Mouse (Mus musculus) heart, adult 11 months (tissue): ENCODE results near the gene Mrps11.

Source experiments
- DNase-seq: peaks from one replicate; pipeline ENCODE4 v3.0.0; 2022

The Mrps11 gene

DNA sequence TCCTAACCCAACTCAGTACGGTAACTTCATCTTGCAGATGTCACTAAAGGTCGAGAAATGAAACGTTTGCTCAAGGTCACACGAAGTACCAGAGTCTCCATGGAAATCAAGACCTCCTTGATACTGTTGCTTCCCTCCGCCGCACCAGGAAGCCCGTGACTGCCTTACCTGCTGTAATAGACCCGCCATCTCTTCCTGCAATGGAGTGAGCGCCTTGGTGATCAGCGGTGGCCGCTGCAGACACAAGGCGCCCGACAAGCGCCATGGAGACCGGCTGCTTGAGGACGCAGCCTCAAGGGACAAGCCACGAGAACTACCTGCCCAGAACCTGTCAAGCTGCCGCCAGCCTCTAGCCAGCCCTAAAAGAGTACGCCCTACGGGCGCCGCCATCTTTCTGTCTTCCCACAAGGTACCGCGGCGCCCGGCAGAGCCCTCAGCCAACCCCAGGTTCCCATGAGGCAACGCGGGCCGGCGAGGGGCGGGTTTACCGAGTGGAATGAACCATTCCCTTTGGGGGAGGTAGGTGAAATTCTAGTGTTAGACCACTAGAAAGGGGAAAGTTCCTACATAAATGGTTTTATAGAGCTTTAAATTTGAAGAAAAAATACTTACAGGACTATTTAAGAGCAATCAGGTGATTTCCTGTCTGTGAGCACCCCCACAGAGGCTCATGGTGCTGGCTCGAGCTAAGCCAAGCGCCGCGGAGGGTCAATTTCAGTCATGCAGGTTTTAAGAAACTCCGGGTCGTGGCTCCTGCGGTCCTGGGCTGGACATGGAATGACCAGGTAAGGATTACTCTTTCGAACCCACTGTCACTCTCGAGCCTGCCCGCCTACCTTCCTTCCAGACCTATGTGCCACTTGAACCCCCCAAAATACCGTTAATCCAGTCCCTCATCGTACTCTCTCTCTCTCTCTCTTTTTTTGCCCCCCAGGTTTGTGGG, at the start of gene Mrps11, which contains the start of gene Mrpl46:
Mrps11 (plus strand) TSS at position 481 of the 943 bp plus-strand sequence.
Mrpl46 (minus strand) TSS at position 893 of the 943 bp plus-strand sequence.
- peak; percentile 98 for DNase-seq

DNA sequence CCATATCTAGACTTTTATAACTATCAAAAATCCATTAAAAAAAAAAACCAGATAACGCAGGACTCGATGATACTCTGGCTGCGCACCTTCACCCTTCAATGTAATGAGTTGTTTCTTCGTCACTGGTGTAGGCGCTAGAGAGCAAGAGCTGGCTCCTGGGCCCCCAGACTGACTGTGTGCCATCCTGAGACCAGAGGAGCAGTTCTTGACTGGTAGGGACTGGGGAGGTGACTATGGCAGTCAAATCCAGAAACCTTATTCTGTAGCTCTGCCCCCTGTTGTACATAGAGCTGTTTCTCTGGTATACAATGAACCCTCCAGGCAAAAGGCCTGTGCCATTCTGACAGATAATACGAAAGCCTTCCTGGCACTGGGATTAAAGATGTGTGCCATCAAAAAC, 45.7 kb upstream of the Mrps11 start:
- no peak for DNase-seq

DNA sequence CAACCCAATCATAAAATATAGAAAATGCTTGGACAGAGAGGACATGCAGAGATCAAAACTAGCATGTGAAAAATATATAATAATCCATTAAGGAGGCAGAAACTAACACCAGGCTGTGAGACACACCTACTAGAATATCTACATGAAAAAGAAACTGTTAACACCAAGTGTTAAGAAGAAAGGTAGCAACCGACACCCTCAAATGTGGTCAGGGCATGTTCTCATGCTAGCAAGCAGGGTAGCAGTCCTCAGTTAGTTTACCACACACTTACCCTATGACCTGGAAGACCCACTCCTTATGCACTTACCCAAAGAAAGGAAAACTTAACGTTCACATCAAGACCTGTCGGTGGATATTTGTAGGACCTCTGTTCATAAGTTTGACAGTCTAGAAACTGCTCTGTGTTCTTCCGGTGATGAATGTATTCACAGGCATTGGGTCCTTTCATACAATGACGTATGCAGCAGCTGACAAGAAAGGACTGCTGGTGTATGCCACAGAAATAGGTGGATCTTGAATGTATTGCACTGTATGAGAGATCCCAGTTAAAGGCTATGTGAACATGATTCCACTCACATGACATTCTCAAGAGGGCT, 45.2 kb upstream of the Mrps11 start, which contains the start of gene Ntrk3:
Ntrk3 (minus strand) TSS at position 399 of the 597 bp plus-strand sequence.
- no peak for DNase-seq

DNA sequence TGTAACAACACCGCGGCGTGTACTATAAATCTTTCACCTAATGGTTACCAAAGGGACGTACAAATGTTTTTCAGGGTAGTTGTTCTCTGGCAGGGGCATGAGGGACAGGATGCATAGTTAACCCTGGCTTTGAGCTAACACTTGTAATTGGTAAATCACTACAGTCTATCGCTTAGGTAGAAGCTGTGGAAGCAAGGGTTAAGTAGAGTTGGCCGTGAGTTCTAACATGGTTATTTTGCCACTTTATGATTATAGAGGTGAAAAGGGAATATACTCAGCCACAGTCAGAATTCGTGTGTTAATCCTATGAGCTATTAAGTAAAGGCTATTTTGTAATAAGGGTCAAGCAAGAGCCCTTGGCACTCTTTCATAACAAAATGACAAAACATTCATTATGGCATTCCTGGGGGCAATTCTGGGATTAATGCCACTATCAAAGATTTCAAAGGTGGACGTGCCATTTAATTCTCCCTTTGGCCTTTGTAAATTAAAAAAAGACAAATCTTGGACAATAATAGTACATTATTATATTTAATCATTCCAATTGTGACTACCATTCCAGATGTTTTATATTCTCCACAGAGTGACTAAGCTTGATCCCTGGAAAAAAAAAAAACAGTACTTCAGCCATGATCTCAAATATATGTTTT, 43.4 kb upstream of the Mrps11 start:
- DNase-seq, result no peak

DNA sequence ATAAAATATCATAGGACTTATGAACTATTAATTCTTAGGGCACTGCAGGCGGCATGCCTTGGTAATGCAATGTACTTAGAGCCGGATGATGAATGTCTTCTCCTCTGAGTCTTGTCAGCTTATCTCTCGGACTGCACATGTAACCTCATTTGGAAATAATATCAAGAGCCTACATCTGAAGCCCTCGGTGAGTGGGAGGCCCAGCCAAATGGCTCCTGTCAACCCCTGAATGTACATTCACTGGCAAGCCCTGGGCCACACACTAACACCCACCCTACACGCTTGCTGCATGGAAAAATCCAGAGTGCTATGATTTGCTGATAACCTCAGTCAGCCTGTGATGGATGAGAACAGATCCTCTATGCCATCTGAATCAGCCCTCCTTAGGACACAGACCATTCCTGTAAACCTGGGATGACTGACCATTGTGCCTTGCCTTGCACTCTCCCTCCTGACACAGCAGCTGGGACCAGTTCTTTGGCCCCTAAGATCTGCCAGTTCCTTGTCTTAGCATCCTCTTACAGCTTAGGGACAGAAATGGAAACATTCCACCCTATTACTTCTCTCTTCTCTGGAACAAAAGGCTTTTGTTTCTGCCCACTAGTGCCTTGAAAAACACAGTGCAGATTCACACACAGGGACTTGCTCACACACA, 39.1 kb upstream of the Mrps11 start:
- DNase-seq, result no peak

DNA sequence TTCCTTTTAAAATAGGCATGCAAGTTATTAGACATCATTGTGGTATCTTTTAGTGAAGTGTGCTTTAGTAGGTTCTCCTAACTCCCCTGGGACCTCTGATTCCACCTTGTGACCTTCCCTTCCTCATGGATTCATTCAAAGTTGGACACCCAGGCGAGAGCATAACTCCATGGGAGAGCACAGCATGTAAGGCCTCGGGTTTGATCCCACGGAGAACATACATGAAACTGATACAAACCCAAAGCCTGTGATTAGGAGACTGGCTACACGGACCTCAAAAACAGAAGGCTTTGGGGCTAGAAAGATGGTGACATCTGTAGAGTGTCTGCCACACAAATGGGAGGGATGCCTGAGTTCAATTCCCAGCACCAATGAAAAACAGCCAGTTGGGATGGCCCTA, 30.0 kb upstream of the Mrps11 start:
- DNase-seq, result peak; percentile 65

DNA sequence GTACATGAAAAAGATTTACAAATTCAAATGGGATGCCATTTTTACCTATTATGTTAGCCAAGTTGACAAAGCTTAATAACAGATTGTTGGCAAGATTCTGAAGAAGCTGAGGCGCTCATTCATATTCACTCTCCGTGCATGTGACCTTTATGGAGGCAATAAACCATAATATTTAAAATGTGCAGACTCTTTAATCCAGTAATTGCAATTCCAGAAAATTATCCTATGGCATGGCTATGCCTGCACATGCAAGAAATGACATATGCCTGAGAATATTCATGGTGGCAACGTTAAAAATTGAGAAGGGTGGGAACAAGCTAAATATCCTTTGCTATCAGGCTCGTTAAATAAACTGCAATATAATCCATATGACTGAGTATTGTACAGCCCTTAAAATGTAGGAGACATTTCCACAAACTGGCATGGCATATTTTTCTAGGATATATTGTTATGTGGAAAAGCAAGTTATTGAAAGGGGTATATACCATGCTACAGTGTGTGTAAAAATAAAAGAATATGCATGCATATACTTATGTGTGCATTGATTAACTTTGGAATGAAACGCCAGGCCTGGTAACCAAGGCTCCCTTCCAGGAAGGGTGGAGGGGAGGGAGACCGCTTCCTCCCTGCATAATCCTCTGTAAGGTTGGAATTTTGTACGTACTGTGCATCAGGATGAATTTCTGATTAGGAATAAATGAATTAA, 29.0 kb upstream of the Mrps11 start:
- peak; percentile 11 for DNase-seq

DNA sequence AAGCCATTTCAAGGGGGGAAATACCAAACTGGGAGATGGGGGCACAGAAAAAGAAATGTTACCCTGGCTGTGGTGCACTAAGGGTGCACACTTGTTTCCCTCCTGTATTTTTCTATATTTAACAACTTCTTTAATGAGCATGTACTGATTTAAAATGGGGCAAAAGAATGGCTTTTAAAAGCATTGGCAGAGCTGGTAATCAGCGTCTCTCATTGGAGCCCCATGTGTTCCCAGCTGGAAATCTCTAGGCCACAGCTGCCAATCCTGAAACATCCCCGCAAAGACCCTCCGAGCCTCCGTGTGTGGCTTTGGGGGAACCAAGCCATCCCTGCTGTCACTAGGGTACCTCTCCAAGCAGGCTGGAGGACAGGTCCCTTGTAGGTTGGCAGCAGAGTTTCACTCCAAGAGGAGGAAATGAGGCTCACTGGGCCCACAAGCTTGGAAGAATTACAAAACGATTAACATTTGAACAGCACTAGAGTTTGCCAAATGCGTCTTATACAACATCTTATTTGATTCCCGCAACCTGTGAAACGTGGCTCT, 28.4 kb upstream of the Mrps11 start:
- peak; percentile 86 for DNase-seq

DNA sequence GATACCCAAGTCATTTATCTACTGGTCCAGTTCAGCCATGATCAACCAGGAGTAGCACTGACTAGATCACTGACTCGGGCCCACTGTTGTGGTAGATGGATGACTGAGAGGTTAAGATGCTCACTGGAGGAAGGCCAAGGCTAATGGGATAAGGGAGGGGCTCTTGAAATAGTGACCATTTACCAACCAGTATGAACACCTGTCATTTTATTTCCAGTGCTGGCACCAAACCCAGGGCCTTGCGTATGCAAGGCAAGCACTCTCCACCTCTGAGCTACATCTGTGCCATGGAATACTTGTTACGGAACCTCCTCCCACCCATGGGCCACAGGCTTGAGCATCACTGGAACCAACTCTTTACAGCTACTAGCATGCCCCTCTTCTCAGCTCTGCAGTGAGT, 19.1 kb upstream of the Mrps11 start:
- no peak for DNase-seq

DNA sequence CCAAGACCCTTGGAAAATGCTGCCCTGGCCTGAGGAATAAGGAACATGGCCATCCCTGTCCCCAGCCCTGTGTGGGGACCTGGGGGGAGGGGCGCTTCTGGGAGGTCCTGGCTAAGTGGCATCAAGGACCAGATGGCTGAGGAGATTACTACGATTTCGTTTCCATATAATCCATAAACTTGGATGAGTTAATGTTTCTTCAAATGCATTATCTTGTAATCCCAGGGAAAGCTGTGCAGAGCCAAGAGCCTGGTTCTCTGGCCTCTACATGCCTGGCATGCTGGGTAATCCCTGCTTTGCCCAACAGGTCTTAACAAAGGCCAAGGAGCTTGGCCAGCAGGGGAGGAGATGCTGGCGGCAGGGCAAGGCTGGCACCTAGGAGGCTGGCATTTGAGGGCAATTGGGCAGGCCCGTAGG, 17.7 kb upstream of the Mrps11 start:
- peak; percentile 45 for DNase-seq

DNA sequence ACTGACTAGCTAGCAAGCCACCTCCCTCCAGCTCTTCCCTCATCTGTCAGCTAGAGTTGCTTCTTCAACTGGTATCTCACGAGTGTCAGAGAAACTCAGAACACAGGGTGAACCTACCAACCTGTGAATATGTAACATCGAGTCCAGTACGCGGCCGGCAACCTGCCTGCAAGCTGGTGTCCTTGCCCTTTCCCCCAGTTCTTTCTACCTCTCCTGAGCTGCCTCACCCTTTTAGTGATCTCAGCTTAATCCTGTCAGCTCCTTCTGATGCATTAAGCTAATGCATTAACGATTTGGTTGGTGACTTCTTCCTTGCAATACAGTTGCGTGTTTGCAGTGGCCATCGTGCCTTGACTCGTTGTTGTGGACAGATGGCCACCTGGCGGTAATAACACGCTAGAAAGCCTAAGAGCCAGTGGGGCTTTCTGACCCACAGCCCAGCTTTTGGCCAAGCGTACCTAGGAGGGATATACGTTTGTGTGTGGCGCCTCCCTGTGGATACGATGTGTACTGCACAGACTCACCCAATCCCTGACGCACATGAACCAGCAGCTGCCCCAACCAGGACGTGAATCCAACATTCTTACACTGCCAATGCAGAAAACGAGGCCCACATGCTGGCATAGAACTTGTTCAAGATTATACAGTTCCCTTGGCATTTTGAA, 16.8 kb upstream of the Mrps11 start:
- DNase-seq, result peak; percentile 90

DNA sequence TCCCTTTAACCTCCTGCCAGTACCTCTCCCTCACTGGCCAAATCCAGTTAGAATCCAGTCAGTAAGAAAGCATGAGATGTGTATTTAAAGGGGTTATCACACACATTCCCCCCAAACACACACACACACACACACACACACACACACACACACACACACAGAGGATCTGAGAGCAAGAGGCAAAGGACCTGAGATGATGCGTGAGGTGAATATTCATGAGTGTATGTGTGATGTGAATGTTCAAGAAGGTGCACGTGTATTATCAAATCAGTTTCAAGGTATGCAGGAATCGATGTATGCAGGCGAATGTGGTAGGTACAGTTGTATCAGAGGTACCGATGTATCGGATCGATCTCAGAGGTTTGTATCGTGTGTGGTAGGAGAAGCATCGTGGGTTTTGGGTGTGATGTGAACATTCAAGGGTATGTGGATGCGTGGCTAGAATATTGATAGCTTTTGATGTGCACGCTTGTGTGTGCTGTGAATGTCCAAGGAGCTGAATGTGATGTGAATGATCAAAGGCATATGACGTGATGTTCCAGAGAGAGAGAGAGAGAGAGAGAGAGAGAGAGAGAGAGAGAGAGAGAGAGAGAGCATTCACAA, 14.9 kb upstream of the Mrps11 start:
- peak; percentile 37 for DNase-seq

DNA sequence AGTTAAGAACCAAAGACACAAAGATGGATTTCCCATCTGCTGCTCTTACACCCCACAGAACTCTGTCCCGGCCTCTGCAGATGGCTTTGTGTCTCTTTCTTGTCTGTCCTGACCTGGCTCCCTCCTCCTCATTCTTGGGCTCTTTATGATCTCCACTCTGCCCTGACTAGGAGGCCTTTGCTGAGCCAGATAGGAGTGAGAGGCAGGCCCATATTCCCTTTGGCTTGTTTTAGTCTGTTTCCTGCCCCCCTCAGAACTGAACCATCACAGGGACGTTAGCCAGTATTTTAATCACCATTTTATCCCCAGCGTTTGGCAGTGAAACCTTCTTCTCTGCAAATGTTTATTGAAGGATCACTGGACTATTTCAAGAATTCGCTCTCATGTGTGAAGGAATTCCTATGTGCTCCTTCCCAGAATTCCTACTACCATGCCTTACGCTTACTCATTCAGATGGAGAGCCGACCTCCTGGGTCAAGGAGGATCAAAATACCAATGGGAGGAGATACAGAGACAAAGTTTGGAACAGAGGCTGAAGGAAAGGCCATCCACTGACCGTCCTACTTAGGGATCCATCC, 13.8 kb upstream of the Mrps11 start:
- DNase-seq, result peak; percentile 53

DNA sequence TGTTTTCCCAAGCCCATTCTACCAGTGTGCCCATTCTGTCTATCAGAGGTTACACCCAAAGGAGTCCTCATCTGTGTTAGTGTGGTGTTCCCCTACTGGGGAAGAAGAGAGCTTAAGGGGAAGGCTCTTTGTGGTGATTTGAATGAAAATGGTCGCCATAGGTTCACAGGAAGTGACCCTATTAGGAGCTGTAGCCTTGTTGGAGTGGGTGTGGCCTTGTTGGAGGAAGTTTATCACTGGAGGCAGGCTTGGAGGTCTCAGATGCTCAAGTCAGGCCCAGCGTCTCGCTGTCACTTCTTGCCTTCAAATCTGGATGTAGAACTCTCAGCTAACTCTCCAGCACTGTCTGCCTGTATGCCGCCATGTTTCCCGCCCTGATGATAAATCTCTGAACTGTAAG, 12.0 kb upstream of the Mrps11 start:
- peak; percentile 80 for DNase-seq

DNA sequence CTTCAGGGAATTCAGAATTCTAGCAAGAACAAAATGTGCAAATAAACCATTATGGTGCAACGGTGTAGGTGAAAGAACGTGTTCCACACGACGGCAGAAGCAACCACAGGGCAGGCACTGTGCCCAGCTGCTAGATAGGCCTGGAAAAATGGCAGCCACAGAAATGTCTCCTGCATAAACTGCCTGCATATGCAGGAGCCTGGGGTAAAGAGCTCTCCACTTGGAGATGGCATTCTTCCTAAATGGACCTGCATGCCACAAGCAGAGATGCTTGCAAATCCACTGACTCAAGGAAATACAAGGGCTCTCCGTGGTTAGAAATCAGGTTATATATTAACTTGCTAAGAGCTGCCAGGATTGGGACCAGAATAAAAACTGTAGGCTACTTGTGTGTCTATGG, 4.2 kb upstream of the Mrps11 start:
- DNase-seq, result peak; percentile 67

DNA sequence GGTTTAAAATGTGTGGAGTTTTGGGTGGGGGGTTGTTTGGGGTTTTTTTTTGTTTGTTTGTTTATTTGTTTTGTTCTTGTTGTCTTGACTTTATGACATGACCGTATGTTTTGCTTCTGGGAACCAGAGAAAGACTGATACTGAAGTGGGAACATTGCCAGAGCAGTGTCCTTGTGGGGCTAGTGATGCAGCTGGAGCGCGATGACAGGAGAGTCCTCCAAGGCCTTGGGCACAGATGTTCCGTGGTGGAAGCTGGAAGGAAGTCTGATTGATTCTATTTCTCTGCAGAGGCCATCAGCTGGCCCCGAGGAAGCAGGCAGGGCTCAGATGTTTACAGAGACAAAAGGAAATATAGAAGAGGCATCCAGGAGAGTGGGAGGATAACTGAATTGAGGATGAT, 3.0 kb downstream of the Mrps11 start:
- no peak for DNase-seq

DNA sequence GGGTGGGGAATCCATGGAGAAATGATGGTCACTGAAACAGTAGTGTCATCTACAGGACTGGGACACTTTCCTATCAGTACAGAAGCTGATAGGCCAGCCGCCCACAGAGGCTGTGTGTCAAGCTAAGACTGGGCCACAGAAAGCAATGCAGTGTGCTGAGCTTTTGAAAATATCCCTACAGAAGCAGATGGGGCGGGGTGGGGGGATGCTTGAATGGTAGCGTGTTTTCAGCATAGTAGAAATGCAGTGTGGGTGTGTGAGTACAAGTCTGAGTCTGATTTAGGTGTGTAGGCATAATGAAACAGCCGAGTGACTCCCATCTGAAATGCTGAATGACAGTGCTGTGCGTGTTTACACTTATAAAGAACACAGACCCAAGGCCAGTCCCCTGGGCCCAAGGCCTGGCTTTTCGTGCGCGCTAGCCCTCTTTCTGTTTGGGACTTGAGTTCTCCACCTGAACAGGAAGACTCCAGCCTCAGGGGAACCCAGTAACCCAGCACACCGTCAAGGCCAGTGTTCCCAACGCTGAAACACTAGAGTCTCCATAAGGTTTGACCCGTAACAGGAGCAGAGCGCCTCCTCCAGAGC, 5.0 kb downstream of the Mrps11 start:
- DNase-seq, result no peak

DNA sequence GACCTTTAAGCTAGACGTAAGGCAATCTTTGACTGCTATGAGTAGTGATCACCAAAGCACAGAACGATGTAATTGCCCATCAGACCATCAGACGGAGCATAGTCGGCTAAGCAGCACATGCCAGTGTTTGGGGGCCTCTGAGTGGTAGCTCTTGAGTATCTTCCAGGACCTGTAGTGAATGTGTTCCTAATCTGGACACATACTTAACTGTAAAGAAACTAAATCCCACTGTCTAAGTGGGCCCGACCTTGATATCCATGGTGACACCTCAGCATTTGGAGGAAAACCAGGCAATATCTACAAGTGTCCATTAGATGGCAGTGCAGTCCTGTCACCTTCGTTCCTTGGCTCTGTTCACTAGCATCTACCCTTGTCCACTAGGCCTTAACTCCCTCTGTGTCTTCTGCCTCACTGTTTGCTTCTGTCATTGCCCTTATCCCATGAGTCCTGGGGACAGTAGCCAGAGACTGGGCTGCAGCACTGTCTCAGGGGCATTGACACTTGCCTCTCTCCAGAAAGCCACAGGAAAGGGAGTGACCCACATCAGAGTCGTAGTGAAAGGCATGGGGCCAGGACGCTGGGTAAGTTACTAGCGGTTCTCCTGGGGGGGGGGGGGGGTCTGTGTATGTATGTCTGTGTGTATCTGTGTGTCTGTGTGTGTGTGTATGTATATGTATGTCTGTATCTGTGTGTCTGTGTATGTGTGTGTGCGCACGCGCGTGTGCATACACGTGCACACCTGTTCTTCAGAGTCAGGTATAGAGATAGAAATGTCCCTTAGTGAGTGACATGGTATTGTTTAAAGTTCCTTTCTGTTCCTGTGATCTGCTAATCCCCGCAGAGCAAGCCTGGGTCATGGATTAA, 8.7 kb downstream of the Mrps11 start:
- no peak for DNase-seq

DNA sequence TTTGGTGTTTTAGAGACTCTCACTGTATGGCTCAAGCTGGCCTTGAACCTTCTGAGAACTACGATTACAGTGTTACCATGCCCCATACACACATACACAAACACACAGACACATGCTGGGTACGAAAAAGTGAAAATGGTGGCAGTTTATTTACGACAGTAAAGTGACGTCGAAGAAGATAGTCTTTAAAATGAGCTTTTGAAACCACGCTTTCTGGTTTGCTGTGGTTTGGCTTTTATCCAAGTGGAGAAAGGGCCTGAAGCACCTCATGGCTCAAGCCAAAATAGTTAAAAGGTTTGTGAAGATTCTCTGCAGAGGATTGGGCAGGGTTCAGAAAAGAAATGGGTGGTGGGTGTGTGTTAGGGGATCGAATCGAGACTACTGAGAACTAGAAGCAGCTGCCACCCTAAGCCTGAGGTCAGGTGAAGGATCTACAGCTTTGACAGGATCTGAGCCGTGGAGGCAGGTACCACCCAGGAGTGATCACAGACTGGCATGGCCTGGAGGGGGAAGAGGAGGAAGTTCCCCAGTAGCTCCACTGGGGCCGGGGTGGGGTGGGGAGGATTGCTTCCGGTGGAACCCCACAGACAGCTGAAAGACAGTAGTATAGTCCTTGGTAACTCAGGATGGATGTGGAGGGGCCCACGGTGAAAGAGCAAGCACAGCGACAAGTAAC, 11.1 kb downstream of the Mrps11 start:
- no peak for DNase-seq
